Mouse (Mus musculus): ENCODE measurements around the gene Mad1l1. TPM values are rescaled to one million over a fixed set of nuclear protein-coding genes. Genes with fewer than 3 reads are reported as not detected.

Mad1l1 gene
- total and polyA plus RNA-seq, 3 experiments = 40.5 to 65.2 TPM; not detected in 1

DNA sequence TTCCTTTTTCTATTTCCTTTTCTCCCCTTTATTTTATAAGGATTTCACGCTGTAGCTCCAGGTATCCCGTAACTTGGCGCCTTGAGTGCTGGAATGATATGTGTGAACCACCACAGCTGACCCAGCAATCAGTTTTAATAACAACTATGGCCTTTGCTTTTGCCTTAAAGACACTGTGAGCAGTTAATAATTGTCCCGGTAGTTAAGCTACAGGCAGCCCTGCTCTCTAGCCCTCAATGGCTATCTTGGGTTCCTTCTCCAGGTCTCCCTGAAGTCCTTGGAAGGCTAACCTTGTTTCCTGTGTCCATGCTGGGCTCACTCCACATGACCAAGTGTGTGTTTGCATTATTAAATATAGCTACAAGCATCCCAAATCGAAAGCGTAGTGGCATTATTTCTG is 237.0 kb downstream of the Mad1l1 start:
- Histone ChIP-seq H3K79me2 (ENCODE audit: control insufficient read depth, insufficient read depth, low read length, poor library complexity) (no peaks in the 10 kb centered on the region), H3K4me3 (ENCODE audit: control insufficient read depth in 1 of 2, insufficient read depth in 1 of 2, low read depth in 2 of 2, low read length in 2 of 2) (no peak overlapping the region), H3K27ac (ENCODE audit: control insufficient read depth, low read depth, low read length) (no peak overlapping the region), H3K27me3 (ENCODE audit: control insufficient read depth in 1 of 2, insufficient read depth in 2 of 2, low read length in 2 of 2) (no peaks in the 10 kb centered on the region), H3K9ac (ENCODE audit: control insufficient read depth, low read depth, low read length, poor library complexity, severe bottlenecking) (no peak overlapping the region), H3K4me1 (ENCODE audit: control insufficient read depth in 1 of 2, insufficient read depth in 2 of 2, low read length in 2 of 2) (no peaks in the 10 kb centered on the region), H3K36me3 (ENCODE audit: control insufficient read depth in 1 of 2, insufficient read depth in 2 of 2, low read length in 2 of 2) (no peaks in the 10 kb centered on the region; a peak in 1 of 4 replicates), H3K9me3 (replicated peaks; ENCODE audit: insufficient read depth, low read length) (no peaks in the 10 kb centered on the region)
- DNase-seq (ENCODE audit: low read depth, low spot score) = no peak
- TF ChIP-seq CTCF (IDR thresholded peaks at IDR 0.05 in 2 of 3, conservative IDR thresholded peaks at IDR 0.05 in 1 of 3; ENCODE audit: control insufficient read depth in 1 of 3, insufficient read depth in 1 of 3, low read depth in 2 of 3, low read length in 3 of 3, poor library complexity in 1 of 3, severe bottlenecking in 1 of 3) = no peak
- no peak for TF ChIP-seq SIN3A (IDR thresholded peaks at IDR 0.05; ENCODE audit: low read length)
- no peak for TF ChIP-seq BHLHE40 (IDR thresholded peaks at IDR 0.05; ENCODE audit: borderline replicate concordance, low read depth, low read length)
- no peak for TF ChIP-seq GATA1 (IDR thresholded peaks at IDR 0.05; ENCODE audit: low read depth, low read length)
- TF ChIP-seq RCOR1 (IDR thresholded peaks at IDR 0.05; ENCODE audit: low read depth, low read length) = no peak
- TF ChIP-seq MAZ (IDR thresholded peaks at IDR 0.05; ENCODE audit: low read depth, low read length) = no peak
- TF ChIP-seq ELF1 (IDR thresholded peaks at IDR 0.05; ENCODE audit: low read depth, low read length) = no peak
- TF ChIP-seq UBTF (IDR thresholded peaks at IDR 0.05; ENCODE audit: borderline replicate concordance, insufficient read depth, low read depth, low read length) = no peak
- TF ChIP-seq ZMIZ1 (IDR thresholded peaks at IDR 0.05; ENCODE audit: low read depth, low read length) = no peak
- TF ChIP-seq NELFE (IDR thresholded peaks at IDR 0.05; ENCODE audit: low read depth, low read length) = no peak
- no peak for TF ChIP-seq MEF2A (IDR thresholded peaks at IDR 0.05; ENCODE audit: extremely low read depth, insufficient replicate concordance, low read depth, low read length, poor library complexity, severe bottlenecking)
- TF ChIP-seq HCFC1 (IDR thresholded peaks at IDR 0.05; ENCODE audit: low read depth, low read length) = no peak
- no peak for TF ChIP-seq TCF12 (IDR thresholded peaks at IDR 0.05; ENCODE audit: low read depth, low read length)
- no peak for TF ChIP-seq RAD21 (IDR thresholded peaks at IDR 0.05; ENCODE audit: low read depth, low read length)
- TF ChIP-seq MXI1 (IDR thresholded peaks at IDR 0.05; ENCODE audit: low read depth, low read length) = no peak
- TF ChIP-seq EP300 (IDR thresholded peaks at IDR 0.05; ENCODE audit: low read depth in 1 of 2, low read length in 2 of 2) = no peak

DNA sequence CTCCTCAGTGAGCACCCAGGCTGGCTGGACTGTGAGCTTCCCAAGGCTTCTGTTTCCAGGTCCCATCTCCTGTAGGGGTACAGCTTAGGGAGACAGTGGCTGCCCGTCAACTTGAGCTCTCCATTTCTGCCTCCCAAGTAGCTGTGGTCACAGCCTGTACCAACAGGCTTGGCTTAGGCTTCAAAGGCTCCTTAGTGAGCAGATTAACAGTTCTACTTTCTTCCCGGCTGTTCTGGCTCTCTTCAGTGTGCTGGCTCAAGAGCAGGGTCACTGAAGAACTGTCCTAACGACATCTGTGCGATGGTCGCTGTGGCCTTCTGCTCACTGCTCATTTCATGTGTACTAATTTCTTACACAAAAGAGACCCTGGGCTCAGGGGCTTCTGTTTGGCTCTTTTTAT is 237.4 kb downstream of the Mad1l1 start:
- no peak for TF ChIP-seq MXI1 (IDR thresholded peaks at IDR 0.05; ENCODE audit: low read depth, low read length)
- no peak for TF ChIP-seq NRF1 (IDR thresholded peaks at IDR 0.05; ENCODE audit: insufficient read depth, low read depth, low read length, poor library complexity, severe bottlenecking)
- TF ChIP-seq MYC (IDR thresholded peaks at IDR 0.05; ENCODE audit: low read depth, low read length) = no peak
- TF ChIP-seq CHD1 (IDR thresholded peaks at IDR 0.05; ENCODE audit: low read depth, low read length) = no peak
- Histone ChIP-seq H3K27me3 (ENCODE audit: control insufficient read depth in 1 of 2, insufficient read depth in 2 of 2, low read length in 2 of 2) (no peaks in the 10 kb centered on the region), H3K9ac (ENCODE audit: control insufficient read depth, low read depth, low read length, poor library complexity, severe bottlenecking) (no peak overlapping the region), H3K4me1 (ENCODE audit: control insufficient read depth in 1 of 2, insufficient read depth in 2 of 2, low read length in 2 of 2) (no peaks in the 10 kb centered on the region), H3K79me2 (ENCODE audit: control insufficient read depth, insufficient read depth, low read length, poor library complexity) (no peaks in the 10 kb centered on the region), H3K36me3 (ENCODE audit: control insufficient read depth in 1 of 2, insufficient read depth in 2 of 2, low read length in 2 of 2) (no peaks in the 10 kb centered on the region; a peak in 1 of 4 replicates), H3K9me3 (replicated peaks; ENCODE audit: insufficient read depth, low read length) (no peaks in the 10 kb centered on the region), H3K27ac (ENCODE audit: control insufficient read depth, low read depth, low read length) (no peak overlapping the region), H3K4me3 (ENCODE audit: control insufficient read depth in 1 of 2, insufficient read depth in 1 of 2, low read depth in 2 of 2, low read length in 2 of 2) (no peak overlapping the region)
- DNase-seq (ENCODE audit: low read depth, low spot score) = no peak

All from MEL (cell line).